Mouse (Mus musculus) kidney, postnatal 0 days (tissue): ENCODE measurements around the gene Pgbd5. TPM values are rescaled to one million over a fixed set of nuclear protein-coding genes. Genes with fewer than 3 reads are reported as not detected.

Source experiments
- ATAC-seq: fragments of 200-750 bp; cut with Nextera tagmentation; replicated peaks from 2 replicates; pipeline ENCODE4 v1.8.0; 2017; ENCODE audit warnings: low read depth, moderate number of reproducible peaks, moderate TSS enrichment, moderate library complexity; ENCODE audit not compliant: low FRiP score
- DNase-seq: peaks from one replicate; pipeline ENCODE4 v3.0.0-alpha.2; 2016; ENCODE audit warnings: low spot score
- H3K27ac ChIP-seq: fragments of 300-500 bp; sonication (generic); 2 replicates; pipeline ENCODE4 v1.5.1; 2014; ENCODE audit warnings: mild to moderate bottlenecking
- H3K27me3 ChIP-seq: fragments of 300-500 bp; sonication (generic); 2 replicates; pipeline ENCODE4 v1.6.1; 2014; ENCODE audit warnings: low read length, mixed read lengths; ENCODE audit not compliant: insufficient read depth
- H3K36me3 ChIP-seq: fragments of 300-500 bp; sonication (generic); 2 replicates; pipeline ENCODE4 v1.6.1; 2014; ENCODE audit warnings: low read length, mixed read lengths; ENCODE audit not compliant: insufficient read depth
- H3K4me1 ChIP-seq: fragments of 300-500 bp; sonication (generic); replicated peaks from 2 replicates; pipeline ENCODE4 v1.6.1; 2014; ENCODE audit warnings: antibody characterized with exemption, low read length, mixed read lengths; ENCODE audit not compliant: insufficient read depth
- H3K4me2 ChIP-seq: fragments of 300-500 bp; sonication (generic); 2 replicates; pipeline ENCODE4 v1.6.1; 2014; ENCODE audit warnings: mild to moderate bottlenecking, low read length, moderate library complexity, mixed read lengths
- H3K4me3 ChIP-seq: fragments of 300-500 bp; sonication (generic); replicated peaks from 2 replicates; pipeline ENCODE4 v1.5.1; 2014; ENCODE audit warnings: low read depth, low read length
- H3K9ac ChIP-seq: fragments of 300-500 bp; sonication (generic); 2 replicates; pipeline ENCODE4 v1.6.1; 2014; ENCODE audit warnings: low read depth, low read length
- H3K9me3 ChIP-seq: fragments of 300-500 bp; sonication (generic); replicated peaks from 2 replicates; pipeline ENCODE4 v1.6.1; 2016; ENCODE audit warnings: low read length, inconsistent platforms, mixed read lengths
- CTCF ChIP-seq: IDR thresholded peaks from 2 replicates; pipeline ENCODE4 v1.5.1; 2016; ENCODE audit warnings: antibody characterized with exemption, low read depth, mild to moderate bottlenecking, moderate library complexity
- WGBS: fragments of 180-500 bp; shearing (Covaris S2); extraction: QIAGEN DNeasy Blood & Tissue Kit; methylation state at CpG from one replicate; pipeline ENCODE4 v1.1.7; 2014; 5-methylcytosine and 5-hydroxymethylcytosine counted together
- polyA plus RNA-seq: library from polyadenylated mRNA; unstranded; fragments of >200 nt; fragmentation: Nextera tagmentation; extraction: Ambion mirVana; gene quantifications from 2 replicates; pipeline ENCODE4 v1.2.1, GENCODE M21; 2015

Pgbd5 gene
- polyA plus RNA-seq, result 0.32 and 0.56 TPM in 2 replicates

DNA sequence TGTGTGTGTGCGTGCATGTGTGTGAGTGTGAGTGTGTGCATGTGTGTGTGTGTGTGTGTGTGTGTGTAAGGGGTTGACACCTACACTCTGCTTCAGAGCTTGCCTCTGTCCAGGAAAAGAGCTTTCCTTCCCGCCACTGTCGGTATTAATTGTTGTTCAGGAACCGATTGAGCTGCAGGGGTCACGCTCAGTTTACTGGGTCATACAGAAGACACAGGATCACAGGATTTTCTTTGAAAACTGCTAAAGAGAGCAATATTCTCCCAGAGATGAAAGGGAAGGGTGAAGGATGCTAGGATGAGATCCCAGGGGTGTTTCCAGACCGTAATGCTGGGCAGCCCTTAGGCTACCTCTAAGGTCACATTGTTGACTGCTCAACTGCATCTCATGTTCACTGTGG is at the start of gene Pgbd5:
TSS of gene Pgbd5 (minus strand) at position 101 of the 400 bp plus-strand sequence.
- Histone ChIP-seq H3K9me3 (no peaks in the 10 kb centered on the region), H3K27me3 (no peaks in the 10 kb centered on the region), H3K36me3 (no peaks in the 10 kb centered on the region), H3K4me1 (no peaks in the 10 kb centered on the region), H3K4me2 (no peak within 1 kb of the TSS), H3K9ac (no peak within 1 kb of the TSS), H3K4me3 (no peak within 1 kb of the TSS), H3K27ac (no peak within 1 kb of the TSS)
- ATAC-seq (no peak), DNase-seq (no peak)
- no peak for TF ChIP-seq CTCF
- WGBS, result 62% methylated on average over 6 of the region's 6 CpGs

DNA sequence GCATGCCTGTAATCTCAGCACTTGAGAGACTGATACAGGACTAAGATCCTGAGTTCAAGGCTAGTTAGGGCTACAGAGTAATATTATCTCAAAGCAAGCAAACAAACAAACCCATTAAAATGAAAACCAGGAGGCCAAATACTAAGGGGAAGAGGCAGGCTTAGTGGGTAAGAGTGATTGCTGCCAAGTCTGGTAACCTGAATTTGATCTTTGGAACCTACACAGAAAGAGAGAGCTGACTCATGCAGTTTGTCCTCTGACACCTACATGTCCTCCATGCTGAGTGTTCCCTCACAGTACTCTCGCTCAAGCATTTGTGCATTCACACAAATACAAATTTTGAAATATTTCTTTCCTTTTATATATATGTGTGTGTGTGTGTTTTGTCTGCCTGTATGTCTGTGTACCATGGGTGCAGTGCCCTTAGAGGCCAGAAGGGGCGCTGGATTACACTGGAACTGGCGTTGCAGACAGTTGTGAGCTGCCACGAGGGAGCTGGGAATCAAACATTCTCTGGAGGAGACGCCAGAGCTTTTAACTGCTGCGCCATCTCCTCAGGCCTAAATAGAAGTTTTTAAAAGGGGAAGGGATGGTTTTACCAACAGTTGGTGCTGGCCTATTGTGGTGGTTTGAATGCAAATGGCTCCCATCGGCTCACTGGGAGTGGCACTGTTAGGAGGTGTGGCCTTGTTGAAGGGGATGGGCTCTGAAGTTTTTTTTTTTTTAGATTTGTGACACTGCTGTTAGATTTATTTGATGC is 44.1 kb upstream of the Pgbd5 start:
- Histone ChIP-seq H3K4me2 (no peak overlapping the region), H3K4me1 (no peaks in the 10 kb centered on the region), H3K27ac (no peak overlapping the region), H3K27me3 (no peaks in the 10 kb centered on the region), H3K9me3 (no peaks in the 10 kb centered on the region), H3K36me3 (no peaks in the 10 kb centered on the region), H3K4me3 (no peak overlapping the region), H3K9ac (no peak overlapping the region)
- DNase-seq (no peak), ATAC-seq (no peak)
- 69% methylated on average over 7 of the region's 7 CpGs for WGBS
- no peak; the same call in 1 of the 2 replicates for TF ChIP-seq CTCF

DNA sequence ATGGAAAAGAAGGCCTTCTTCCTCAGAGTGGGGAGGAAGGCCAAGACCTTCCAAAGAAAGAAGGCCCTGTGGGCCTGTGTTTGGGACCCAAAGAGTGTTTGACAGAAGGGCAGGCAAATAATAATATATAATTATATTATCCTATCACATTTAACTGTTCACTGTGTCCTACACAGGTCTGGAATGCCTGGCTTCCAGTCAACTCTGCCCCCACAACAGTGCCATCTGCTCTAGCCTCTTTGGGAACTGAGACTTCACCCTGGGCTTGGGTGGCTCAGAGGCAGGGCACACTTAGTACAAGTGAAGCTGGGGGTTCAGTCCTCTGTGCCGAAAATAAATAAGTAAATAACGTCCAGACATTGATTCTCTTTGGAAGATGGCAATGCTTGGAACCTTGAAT is 43.3 kb upstream of the Pgbd5 start:
- Histone ChIP-seq H3K4me1 (no peaks in the 10 kb centered on the region), H3K36me3 (no peaks in the 10 kb centered on the region), H3K9ac (no peak overlapping the region), H3K27ac (no peak overlapping the region), H3K27me3 (no peaks in the 10 kb centered on the region), H3K4me2 (no peak overlapping the region), H3K9me3 (no peaks in the 10 kb centered on the region), H3K4me3 (no peak overlapping the region)
- TF ChIP-seq CTCF, result no peak
- DNase-seq (no peak), ATAC-seq (no peak)
- 86% methylated on average over 2 of the region's 2 CpGs for WGBS

DNA sequence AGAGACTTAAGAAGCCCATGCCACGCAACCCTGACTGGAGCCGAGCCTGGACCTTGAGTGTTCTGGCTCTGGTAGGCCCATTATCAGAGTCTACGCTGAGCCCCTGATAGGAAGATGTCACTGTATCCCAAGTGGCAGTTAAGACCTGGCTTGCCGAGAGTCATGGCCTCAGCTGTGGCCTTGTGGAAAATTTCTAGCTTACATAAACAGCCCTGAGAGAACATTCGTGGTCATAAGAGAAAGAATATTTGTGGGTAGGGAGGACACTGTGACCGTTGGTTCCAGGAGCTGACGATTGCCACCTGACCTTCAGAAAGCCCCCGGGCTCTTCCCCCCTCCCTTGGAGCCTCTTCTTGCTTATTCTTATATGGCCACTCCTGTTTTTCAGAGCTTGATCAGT is 40.9 kb upstream of the Pgbd5 start:
- 71% methylated on average over 8 of the region's 8 CpGs for WGBS

DNA sequence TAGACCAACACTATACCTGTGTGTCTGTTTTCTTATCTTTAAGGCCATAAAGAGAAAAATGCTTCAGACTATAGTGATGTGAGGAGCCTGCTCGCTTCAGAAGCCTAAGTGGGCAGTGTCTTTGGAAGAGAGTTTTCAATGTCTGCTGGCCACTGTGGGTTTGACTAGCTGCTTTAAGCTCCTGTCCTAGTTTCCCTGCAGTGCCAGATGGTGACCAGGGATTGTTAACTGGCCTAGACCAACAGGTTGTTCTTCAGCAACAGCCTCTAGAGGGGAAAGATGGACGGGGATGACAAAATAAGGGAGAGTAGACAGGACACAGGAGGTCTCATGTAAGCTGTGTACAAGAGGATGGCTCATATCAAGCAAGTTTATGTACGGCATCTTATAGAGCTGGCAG is 39.8 kb upstream of the Pgbd5 start:
- no peaks in the 10 kb centered on the region for H3K36me3 ChIP-seq
- H3K27me3 ChIP-seq, result no peaks in the 10 kb centered on the region
- no peaks in the 10 kb centered on the region for H3K9me3 ChIP-seq
- no peak overlapping the region for H3K27ac ChIP-seq
- no peak for TF ChIP-seq CTCF
- no peaks in the 10 kb centered on the region for H3K4me1 ChIP-seq
- DNase-seq (no peak), ATAC-seq (no peak)
- no peak overlapping the region for H3K4me3 ChIP-seq
- H3K9ac ChIP-seq, result no peak overlapping the region
- WGBS, result 81% methylated on average over 3 of the region's 3 CpGs
- no peak overlapping the region for H3K4me2 ChIP-seq

More for the DNA sequence above, 40.9 kb upstream of the Pgbd5 start:
- Histone ChIP-seq H3K27ac (no peak overlapping the region), H3K4me2 (no peak overlapping the region), H3K9me3 (no peaks in the 10 kb centered on the region), H3K36me3 (no peaks in the 10 kb centered on the region), H3K4me1 (no peaks in the 10 kb centered on the region), H3K27me3 (no peaks in the 10 kb centered on the region), H3K9ac (no peak overlapping the region), H3K4me3 (no peak overlapping the region)
- ATAC-seq (no peak), DNase-seq (no peak)
- TF ChIP-seq CTCF, result no peak

DNA sequence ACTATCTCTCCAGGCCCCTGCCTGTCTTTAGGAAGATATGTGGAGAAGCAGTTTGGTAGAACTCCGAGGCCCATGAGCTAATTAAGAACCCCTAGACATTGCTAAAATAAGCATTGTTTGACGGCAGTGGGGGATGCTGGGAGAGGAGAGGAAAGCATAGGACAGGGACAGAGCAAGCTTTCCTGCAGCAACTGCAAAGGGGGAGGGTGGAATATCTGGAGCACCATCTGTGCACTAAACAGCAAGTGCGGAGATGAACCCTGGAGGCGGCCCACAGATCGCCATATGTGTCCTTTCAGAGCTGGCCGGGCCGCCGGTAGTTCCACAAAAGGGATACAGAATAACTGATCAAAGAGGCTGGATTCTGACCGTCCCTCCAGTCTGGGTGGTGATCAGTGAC is 37.2 kb upstream of the Pgbd5 start:
- no peak for TF ChIP-seq CTCF
- ATAC-seq, result no peak
- no peak overlapping the region for H3K27ac ChIP-seq
- DNase-seq, result no peak
- H3K4me1 ChIP-seq, result no peaks in the 10 kb centered on the region
- H3K9me3 ChIP-seq, result no peaks in the 10 kb centered on the region
- no peak overlapping the region for H3K4me2 ChIP-seq
- no peak overlapping the region for H3K4me3 ChIP-seq
- H3K27me3 ChIP-seq, result no peaks in the 10 kb centered on the region
- WGBS, result 36% methylated on average over 9 of the region's 9 CpGs
- no peaks in the 10 kb centered on the region for H3K36me3 ChIP-seq
- no peak overlapping the region for H3K9ac ChIP-seq
